Mouse (Mus musculus): ENCODE measurements at regions not wholly inside any gene's neighbourhood (a gene's known extent, or its start where the extent isn't known, plus 50 kb on each side); places are given as distances from the start of the nearest gene placed in this dataset.
A peak's percentile ranks its signal among the peaks of the same experiment; 100 is the strongest.

- no peak for DNase-seq (ENCODE audit: low read depth, low spot score)
These were observed 53.3 kb upstream of the Arhgap28 start for GRCm38 (mm10) chr17:68057264-68057663.

- no peak for DNase-seq (ENCODE audit: low read depth, low spot score)
These were observed 56.5 kb upstream of the Arhgap28 start for GRCm38 (mm10) chr17:68060455-68060854.

GRCm38 (mm10) chr17:68065751-68066150 lies 61.8 kb upstream of the Arhgap28 start:
- no peak for DNase-seq (ENCODE audit: low read depth, low spot score)

GRCm38 (mm10) chr17:68066204-68066603 lies 62.3 kb upstream of the Arhgap28 start:
- DNase-seq (ENCODE audit: low read depth, low spot score), result no peak

GRCm38 (mm10) chr17:68069008-68069407 lies 65.1 kb upstream of the Arhgap28 start:
- DNase-seq (ENCODE audit: low read depth, low spot score), result no peak

- DNase-seq (ENCODE audit: low read depth, low spot score), result no peak
These were observed 65.6 kb upstream of the Arhgap28 start for GRCm38 (mm10) chr17:68069484-68069883.

- DNase-seq (ENCODE audit: low read depth, low spot score), result peak; percentile 69
These were observed 67.6 kb upstream of the Arhgap28 start for GRCm38 (mm10) chr17:68071472-68071871.

- DNase-seq (ENCODE audit: low read depth, low spot score), result no peak
These were observed 71.8 kb upstream of the Arhgap28 start for GRCm38 (mm10) chr17:68075712-68076111.

GRCm38 (mm10) chr17:68078709-68079108 lies 74.8 kb upstream of the Arhgap28 start:
- no peak for DNase-seq (ENCODE audit: low read depth, low spot score)

GRCm38 (mm10) chr17:68084446-68084845 lies 80.5 kb upstream of the Arhgap28 start:
- no peak for DNase-seq (ENCODE audit: low read depth, low spot score)

GRCm38 (mm10) chr17:68087149-68087548 lies 83.2 kb upstream of the Arhgap28 start:
- DNase-seq (ENCODE audit: low read depth, low spot score), result no peak

- DNase-seq (ENCODE audit: low read depth, low spot score), result no peak
These were observed 85.3 kb upstream of the Arhgap28 start for GRCm38 (mm10) chr17:68089179-68089578.

GRCm38 (mm10) chr17:68089830-68090229 lies 85.9 kb upstream of the Arhgap28 start:
- no peak for DNase-seq (ENCODE audit: low read depth, low spot score)

- DNase-seq (ENCODE audit: low read depth, low spot score), result no peak
These were observed 93.1 kb upstream of the Arhgap28 start for GRCm38 (mm10) chr17:68096982-68097381.

- DNase-seq (ENCODE audit: low read depth, low spot score), result no peak
These were observed 93.5 kb upstream of the Arhgap28 start for GRCm38 (mm10) chr17:68097436-68097835.

GRCm38 (mm10) chr17:68100093-68100492 lies 96.2 kb upstream of the Arhgap28 start:
- no peak for DNase-seq (ENCODE audit: low read depth, low spot score)

GRCm38 (mm10) chr17:68103346-68103745 lies 99.4 kb upstream of the Arhgap28 start:
- no peak for DNase-seq (ENCODE audit: low read depth, low spot score)

GRCm38 (mm10) chr17:68106366-68106765 lies 102.4 kb upstream of the Arhgap28 start:
- DNase-seq (ENCODE audit: low read depth, low spot score), result no peak

- no peak for DNase-seq (ENCODE audit: low read depth, low spot score)
These were observed 104.0 kb upstream of the Arhgap28 start for GRCm38 (mm10) chr17:68107875-68108274.

- no peak for DNase-seq (ENCODE audit: low read depth, low spot score)
These were observed 108.0 kb upstream of the Arhgap28 start for GRCm38 (mm10) chr17:68111834-68112473.

- DNase-seq (ENCODE audit: low read depth, low spot score), result no peak
These were observed 108.9 kb upstream of the Arhgap28 start for GRCm38 (mm10) chr17:68112763-68113330.

- no peak for DNase-seq (ENCODE audit: low read depth, low spot score)
These were observed 111.7 kb upstream of the Arhgap28 start for GRCm38 (mm10) chr17:68115599-68115998.

GRCm38 (mm10) chr17:68119055-68119698 lies 115.3 kb upstream of the Arhgap28 start:
- no peak for DNase-seq (ENCODE audit: low read depth, low spot score)
